Mouse (Mus musculus) limb, embryonic 13.5 days (tissue): Measurements from ENCODE around the gene Gm20388. TPM values are rescaled to one million over a fixed set of nuclear protein-coding genes. Genes with fewer than 3 reads are reported as not detected.

Experiments
- ATAC-seq: fragments of 200-750 bp; cut with Nextera tagmentation; 2 replicates; pipeline ENCODE4 v1.8.0; 2017; ENCODE audit warnings: low read depth, moderate number of reproducible peaks, moderate TSS enrichment; ENCODE audit not compliant: low FRiP score
- H3K27ac ChIP-seq: fragments of 300-500 bp; sonication (generic); 2 replicates; pipeline ENCODE4 v1.5.1; 2015; ENCODE audit warnings: inconsistent platforms, mild to moderate bottlenecking, moderate library complexity
- H3K27me3 ChIP-seq: fragments of 300-500 bp; sonication (generic); 2 replicates; pipeline ENCODE4 v1.6.1; 2015; ENCODE audit warnings: mild to moderate bottlenecking, inconsistent platforms
- H3K36me3 ChIP-seq: fragments of 300-500 bp; sonication (generic); 2 replicates; pipeline ENCODE4 v1.6.1; 2015; ENCODE audit warnings: inconsistent platforms, mild to moderate bottlenecking, moderate library complexity
- H3K4me1 ChIP-seq: fragments of 300-500 bp; sonication (generic); 2 replicates; pipeline ENCODE4 v1.6.1; 2015; ENCODE audit warnings: inconsistent platforms
- H3K4me2 ChIP-seq: fragments of 300-500 bp; sonication (generic); replicated peaks from 2 replicates; pipeline ENCODE4 v1.6.1; 2015; ENCODE audit warnings: inconsistent platforms, mild to moderate bottlenecking, moderate library complexity
- H3K4me3 ChIP-seq: fragments of 300-500 bp; sonication (generic); 2 replicates; pipeline ENCODE4 v1.5.1; 2015; ENCODE audit warnings: moderate library complexity, mild to moderate bottlenecking, inconsistent platforms
- H3K9ac ChIP-seq: fragments of 300-500 bp; sonication (generic); 2 replicates; pipeline ENCODE4 v1.6.1; 2015; ENCODE audit warnings: mild to moderate bottlenecking, inconsistent platforms
- H3K9me3 ChIP-seq: fragments of 300-500 bp; sonication (generic); 2 replicates; pipeline ENCODE4 v1.6.1; 2016; ENCODE audit warnings: inconsistent platforms
- WGBS: fragments of 180-500 bp; shearing (Covaris S2); methylation state at CpG from one replicate; pipeline ENCODE4 v1.1.7; 2015; 5-methylcytosine and 5-hydroxymethylcytosine counted together
- polyA plus RNA-seq: library from polyadenylated mRNA; unstranded; fragments of >200 nt; fragmentation: Nextera tagmentation; extraction: Ambion mirVana; gene quantifications from 2 replicates; pipeline ENCODE4 v1.2.1, GENCODE M21; 2015

The Gm20388 gene
- polyA plus RNA-seq, 1 experiment from 2014 or later = 7.1 TPM

GRCm38 (mm10) chr8:120002348-120002747, 91.7 kb downstream of the Gm20388 start:
- Histone ChIP-seq H3K27ac (no peak overlapping the region), H3K9ac (no peak overlapping the region)

DNA sequence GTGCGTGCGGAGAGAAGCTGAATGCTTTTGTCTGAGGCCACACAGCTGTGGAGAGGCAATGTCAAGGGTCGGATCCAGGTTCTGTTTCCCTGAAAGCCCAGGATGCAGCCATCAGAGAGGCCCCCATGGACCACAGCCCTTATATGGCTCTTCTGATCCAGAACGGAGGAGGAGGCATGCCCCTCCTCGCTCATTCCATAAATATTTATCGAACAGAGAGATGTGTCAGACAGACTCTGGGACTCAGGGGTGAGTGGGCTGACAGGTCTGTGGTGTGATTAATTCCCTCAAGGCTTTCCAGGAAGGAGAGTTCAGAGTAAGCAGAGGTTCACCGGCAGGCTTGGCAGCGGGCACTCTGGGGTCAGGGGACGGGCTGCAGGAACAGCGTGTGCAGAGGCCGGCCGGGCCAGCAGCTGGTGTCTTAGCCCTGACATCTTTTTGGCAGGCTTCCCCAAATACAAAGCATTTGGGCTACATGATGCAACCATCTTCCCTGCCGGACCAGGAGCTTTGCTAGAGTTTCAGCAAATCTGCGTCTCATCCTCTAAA, 93.6 kb downstream of the Gm20388 start:
- H3K9me3 ChIP-seq = no peaks in the 10 kb centered on the region
- H3K4me3 ChIP-seq = no peak overlapping the region
- ATAC-seq = peak; percentile 35; the same call in 1 of the 2 replicates
- 0 out of 2 replicates have a peak overlapping the region, but pooled peaks have one; percentile 14 for H3K4me2 ChIP-seq
- H3K27me3 ChIP-seq = no peaks in the 10 kb centered on the region
- H3K9ac ChIP-seq = no peak overlapping the region
- H3K4me1 ChIP-seq = peaks cover 44% of the 10 kb centered on the region
- no peaks in the 10 kb centered on the region for H3K36me3 ChIP-seq
- H3K27ac ChIP-seq = no peak overlapping the region
- WGBS = 22% methylated on average over 14 of the region's 14 CpGs

More at GRCm38 (mm10) chr8:120002348-120002747, 91.7 kb downstream of the Gm20388 start:
- no peaks in the 10 kb centered on the region for H3K9me3 ChIP-seq
- no peaks in the 10 kb centered on the region for H3K27me3 ChIP-seq
- no peak overlapping the region for H3K4me3 ChIP-seq
- no peak for ATAC-seq
- no peak overlapping the region for H3K4me2 ChIP-seq
- WGBS = 60% methylated on average over 9 of the region's 9 CpGs
- H3K4me1 ChIP-seq = peaks cover 48% of the 10 kb centered on the region
- no peaks in the 10 kb centered on the region for H3K36me3 ChIP-seq

DNA sequence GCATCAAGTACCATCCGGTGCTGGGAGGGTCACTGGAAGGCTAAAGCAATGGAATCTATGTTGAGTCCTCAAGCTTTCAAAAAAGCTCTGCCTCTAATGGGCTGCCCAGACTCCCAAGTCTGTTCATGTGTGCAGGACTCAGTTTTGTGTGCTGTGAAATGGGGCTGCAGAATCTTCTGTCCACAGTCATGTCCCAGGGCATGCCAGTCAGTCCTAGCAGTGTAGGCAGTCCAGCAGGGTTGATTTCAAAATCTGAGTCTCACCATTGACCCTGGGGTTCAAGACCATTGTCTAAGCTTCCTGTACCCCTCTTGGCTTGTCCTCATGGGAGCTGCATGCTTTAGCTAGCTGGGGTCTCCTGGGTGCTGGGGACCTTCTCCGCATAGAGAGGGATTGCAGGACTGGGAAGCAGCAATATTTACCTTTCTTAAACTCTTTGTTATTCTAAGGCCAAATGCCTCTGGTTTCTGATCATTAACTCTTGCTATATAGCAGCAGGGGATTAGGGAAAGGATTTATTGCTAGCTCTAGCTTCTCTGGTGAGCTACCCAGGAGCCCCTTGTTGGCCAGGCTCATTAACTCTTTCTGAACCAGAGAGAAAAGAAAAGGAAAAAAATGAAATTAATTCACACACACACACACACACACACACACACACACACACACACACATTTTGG, 94.2 kb downstream of the Gm20388 start:
- Histone ChIP-seq H3K27me3 (no peaks in the 10 kb centered on the region), H3K9ac (no peak overlapping the region), H3K4me2 (no peak overlapping the region), H3K36me3 (no peaks in the 10 kb centered on the region), H3K4me1 (peaks cover 44% of the 10 kb centered on the region), H3K27ac (no peak overlapping the region), H3K4me3 (no peak overlapping the region), H3K9me3 (no peaks in the 10 kb centered on the region)
- 24% methylated on average over 2 of the region's 2 CpGs for WGBS
- ATAC-seq = 0 out of 2 replicates have a peak, but pooled peaks have one; percentile 2

- WGBS = 29% methylated on average over 9 of the region's 9 CpGs
- no peaks in the 10 kb centered on the region for H3K9me3 ChIP-seq
- no peak overlapping the region; the same call in 1 of the 2 replicates for H3K4me2 ChIP-seq
- no peak for ATAC-seq
- peaks cover 32% of the 10 kb centered on the region for H3K4me1 ChIP-seq
- no peaks in the 10 kb centered on the region for H3K36me3 ChIP-seq
- no peak overlapping the region for H3K9ac ChIP-seq
- H3K4me3 ChIP-seq = no peak overlapping the region
- H3K27me3 ChIP-seq = no peaks in the 10 kb centered on the region
- no peak overlapping the region for H3K27ac ChIP-seq
Observed at GRCm38 (mm10) chr8:120006645-120007160, 96.1 kb downstream of the Gm20388 start.

DNA sequence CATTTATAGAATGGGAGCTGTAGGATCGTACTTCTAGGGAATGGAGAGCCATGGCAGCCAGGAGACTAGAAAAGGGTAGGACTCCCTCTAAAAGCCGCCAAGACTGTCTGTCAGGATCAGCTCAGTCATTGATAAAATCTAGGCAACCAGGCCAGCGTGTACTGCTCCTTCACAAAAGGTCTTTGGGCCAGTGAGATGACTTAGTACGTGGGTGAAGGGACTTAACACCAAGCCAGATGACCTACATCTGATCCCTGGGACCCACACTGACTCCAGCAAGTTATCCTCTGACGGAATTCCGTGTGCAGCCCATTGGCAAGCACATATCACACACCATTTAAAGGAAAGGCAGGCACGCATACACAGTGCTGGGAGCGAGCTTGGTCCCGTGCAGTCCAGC, 96.5 kb downstream of the Gm20388 start:
- no peak for ATAC-seq
- Histone ChIP-seq H3K27me3 (no peaks in the 10 kb centered on the region), H3K4me1 (peaks cover 32% of the 10 kb centered on the region), H3K36me3 (no peaks in the 10 kb centered on the region), H3K9me3 (no peaks in the 10 kb centered on the region), H3K4me2 (no peak overlapping the region), H3K9ac (no peak overlapping the region), H3K4me3 (no peak overlapping the region), H3K27ac (no peak overlapping the region)
- 82% methylated on average over 9 of the region's 9 CpGs for WGBS

GRCm38 (mm10) chr8:120009284-120009683, 98.6 kb downstream of the Gm20388 start:
- Histone ChIP-seq H3K9ac (no peak overlapping the region), H3K36me3 (no peaks in the 10 kb centered on the region), H3K4me3 (no peak overlapping the region), H3K9me3 (no peaks in the 10 kb centered on the region), H3K4me1 (peaks cover 34% of the 10 kb centered on the region), H3K27ac (no peak overlapping the region), H3K27me3 (no peaks in the 10 kb centered on the region), H3K4me2 (no peak overlapping the region)
- ATAC-seq = no peak
- 66% methylated on average over 6 of the region's 6 CpGs for WGBS

- Histone ChIP-seq H3K27ac (no peak overlapping the region), H3K9me3 (no peaks in the 10 kb centered on the region), H3K36me3 (no peaks in the 10 kb centered on the region), H3K4me3 (no peak overlapping the region), H3K4me1 (peaks cover 21% of the 10 kb centered on the region), H3K27me3 (no peaks in the 10 kb centered on the region), H3K9ac (no peak overlapping the region), H3K4me2 (no peak overlapping the region)
- no peak for ATAC-seq
- 85% methylated on average over 8 of the region's 8 CpGs for WGBS
Observed at GRCm38 (mm10) chr8:120012491-120012890, 101.8 kb downstream of the Gm20388 start.

DNA sequence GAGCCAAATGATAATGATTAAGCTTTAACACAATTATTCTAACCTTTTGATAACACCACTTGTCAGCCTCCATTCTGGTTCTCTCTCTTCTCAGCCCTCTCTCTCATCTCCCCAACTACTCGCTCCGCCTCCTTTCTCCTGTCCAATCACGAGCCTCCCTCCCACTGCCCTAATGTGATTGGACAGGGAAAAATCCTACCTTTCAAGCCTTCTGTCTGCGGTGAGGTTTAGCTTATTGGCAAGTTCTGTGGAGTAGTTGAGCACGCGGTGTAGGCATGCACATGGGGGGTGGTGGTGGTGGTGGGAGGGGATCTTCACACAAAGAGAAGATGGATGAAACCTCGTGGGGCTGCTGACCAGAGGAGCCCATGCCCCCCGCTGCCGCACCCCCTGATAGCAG, 102.3 kb downstream of the Gm20388 start:
- Histone ChIP-seq H3K9ac (no peak overlapping the region), H3K4me2 (no peak overlapping the region), H3K27ac (no peak overlapping the region), H3K9me3 (no peaks in the 10 kb centered on the region), H3K4me3 (no peak overlapping the region), H3K4me1 (peaks cover 21% of the 10 kb centered on the region), H3K36me3 (no peaks in the 10 kb centered on the region), H3K27me3 (no peaks in the 10 kb centered on the region)
- 34% methylated on average over 9 of the region's 9 CpGs for WGBS
- no peak for ATAC-seq

GRCm38 (mm10) chr8:120014267-120015023, 103.8 kb downstream of the Gm20388 start:
- WGBS = 53% methylated on average over 15 of the region's 15 CpGs
- Histone ChIP-seq H3K4me3 (no peak overlapping the region), H3K27ac (no peak overlapping the region), H3K4me2 (peak overlapping the region; percentile 2; the same call in 1 of the 2 replicates), H3K27me3 (no peaks in the 10 kb centered on the region), H3K4me1 (peaks cover 21% of the 10 kb centered on the region), H3K9ac (0 out of 2 replicates have a peak overlapping the region, but pooled peaks have one; percentile 32), H3K36me3 (no peaks in the 10 kb centered on the region; the same call in 1 of the 2 replicates), H3K9me3 (no peaks in the 10 kb centered on the region)
- ATAC-seq = 0 out of 2 replicates have a peak, but pooled peaks have one; percentile 29

DNA sequence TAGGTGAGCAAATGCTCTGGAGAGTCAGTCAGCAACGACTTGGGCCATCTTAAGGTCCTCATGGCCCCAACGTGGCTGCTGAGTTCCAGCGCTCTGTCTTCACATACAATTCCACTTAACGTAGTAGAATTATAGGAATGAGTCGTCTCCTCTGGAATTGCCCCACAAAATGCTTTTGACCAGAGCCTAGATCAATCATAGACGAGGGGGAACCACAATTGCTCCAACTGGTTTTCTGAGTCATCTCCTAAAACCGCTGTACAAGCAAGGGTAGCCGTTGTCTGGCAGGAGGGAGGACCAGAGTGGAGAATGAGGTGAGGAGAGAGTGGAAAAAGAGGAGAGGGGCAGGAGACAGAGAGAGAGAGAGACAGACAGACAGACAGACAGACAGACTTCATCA, 105.3 kb downstream of the Gm20388 start:
- Histone ChIP-seq H3K4me2 (no peak overlapping the region), H3K4me1 (peaks cover 26% of the 10 kb centered on the region), H3K27ac (no peak overlapping the region), H3K9me3 (no peaks in the 10 kb centered on the region), H3K9ac (no peak overlapping the region), H3K4me3 (no peak overlapping the region), H3K27me3 (no peaks in the 10 kb centered on the region), H3K36me3 (no peaks in the 10 kb centered on the region; the same call in 1 of the 2 replicates)
- no peak for ATAC-seq
- 84% methylated on average over 8 of the region's 8 CpGs for WGBS

DNA sequence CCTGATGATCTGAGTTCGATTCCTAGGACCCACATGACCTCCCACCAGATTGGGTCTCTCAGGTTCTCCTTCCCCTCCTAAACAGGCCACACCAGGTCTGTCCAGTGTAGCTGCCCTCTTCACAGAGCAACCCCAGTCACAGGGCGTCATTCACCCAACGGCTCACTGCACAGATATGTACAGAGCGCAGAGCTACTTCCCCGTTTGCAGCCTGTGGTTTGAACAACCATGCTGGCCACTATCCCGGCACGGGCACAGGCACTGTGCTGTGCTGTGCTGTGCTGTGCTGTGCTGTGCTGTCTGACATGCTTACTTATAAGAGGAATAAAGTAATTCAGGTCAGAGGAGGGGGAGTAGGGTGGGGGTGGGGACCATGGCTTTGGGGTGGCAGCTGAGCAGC, 105.8 kb downstream of the Gm20388 start:
- Histone ChIP-seq H3K27ac (no peak overlapping the region), H3K9ac (no peak overlapping the region), H3K4me2 (no peak overlapping the region), H3K36me3 (no peaks in the 10 kb centered on the region; the same call in 1 of the 2 replicates), H3K4me1 (peaks cover 31% of the 10 kb centered on the region), H3K27me3 (no peaks in the 10 kb centered on the region), H3K4me3 (no peak overlapping the region), H3K9me3 (no peaks in the 10 kb centered on the region)
- ATAC-seq = no peak
- WGBS = 81% methylated on average over 7 of the region's 7 CpGs

- no peak overlapping the region for H3K27ac ChIP-seq
- ATAC-seq = no peak
- WGBS = 87% methylated on average over 13 of the region's 13 CpGs
- H3K9me3 ChIP-seq = no peaks in the 10 kb centered on the region
- no peak overlapping the region for H3K4me3 ChIP-seq
- H3K9ac ChIP-seq = no peak overlapping the region
- H3K4me1 ChIP-seq = peaks cover 36% of the 10 kb centered on the region
- H3K4me2 ChIP-seq = no peak overlapping the region
- H3K27me3 ChIP-seq = no peaks in the 10 kb centered on the region
- no peaks in the 10 kb centered on the region; the same call in 1 of the 2 replicates for H3K36me3 ChIP-seq
Observed at GRCm38 (mm10) chr8:120017349-120017748, 106.7 kb downstream of the Gm20388 start.
